Mouse (Mus musculus) C2C12 (cell line): Measurements from ENCODE around the gene Rasl11b. TPM values are rescaled to one million over a fixed set of nuclear protein-coding genes. Genes with fewer than 3 reads are reported as not detected.

Experiments used
- H3K27me3 ChIP-seq: one replicate; pipeline ENCODE4 v1.6.1; 2011; ENCODE audit not compliant: control insufficient read depth, insufficient read depth, insufficient read length
- H3K36me3 ChIP-seq: one replicate; pipeline ENCODE4 v1.6.1; 2011; ENCODE audit not compliant: control insufficient read depth, insufficient read depth
- H3K4me3 ChIP-seq: one replicate; pipeline ENCODE4 v1.5.1; 2011; ENCODE audit warnings: mild to moderate bottlenecking, control low read depth; ENCODE audit not compliant: poor library complexity, insufficient read depth, severe bottlenecking
- H3K79me2 ChIP-seq: one replicate; pipeline ENCODE4 v1.6.1; 2011; ENCODE audit not compliant: control insufficient read depth, insufficient read depth
- H3K79me3 ChIP-seq: one replicate; pipeline ENCODE4 v1.6.1; 2011; ENCODE audit warnings: low read depth, control low read depth
- H3ac ChIP-seq: one replicate; pipeline ENCODE3; 2011; ENCODE audit warnings: low read depth; ENCODE audit not compliant: control insufficient read depth, insufficient read length
- CEBPB ChIP-seq: IDR thresholded peaks from one replicate; pipeline ENCODE4 v1.6.1; 2011; ENCODE audit warnings: low read depth, mild to moderate bottlenecking, control low read depth, moderate library complexity
- FOSL1 ChIP-seq: IDR thresholded peaks from one replicate; pipeline ENCODE4 v1.8.0; 2011; ENCODE audit warnings: mild to moderate bottlenecking, low read length; ENCODE audit not compliant: poor library complexity, insufficient read depth, severe bottlenecking
- MYOD1 ChIP-seq: IDR thresholded peaks from one replicate; pipeline ENCODE4 v1.6.1; 2011; ENCODE audit warnings: low read depth; ENCODE audit not compliant: control insufficient read depth, insufficient read length
- polyA plus RNA-seq: library from polyadenylated mRNA; unstranded; fragments of >200 nt; fragmentation: generic; extraction: Trizol; gene quantifications from one replicate; pipeline ENCODE4 v1.2.1, GENCODE M21; 2012; ENCODE audit warnings: missing spikeins

Rasl11b gene
- polyA plus RNA-seq, 1 experiment: 4.8 TPM

DNA sequence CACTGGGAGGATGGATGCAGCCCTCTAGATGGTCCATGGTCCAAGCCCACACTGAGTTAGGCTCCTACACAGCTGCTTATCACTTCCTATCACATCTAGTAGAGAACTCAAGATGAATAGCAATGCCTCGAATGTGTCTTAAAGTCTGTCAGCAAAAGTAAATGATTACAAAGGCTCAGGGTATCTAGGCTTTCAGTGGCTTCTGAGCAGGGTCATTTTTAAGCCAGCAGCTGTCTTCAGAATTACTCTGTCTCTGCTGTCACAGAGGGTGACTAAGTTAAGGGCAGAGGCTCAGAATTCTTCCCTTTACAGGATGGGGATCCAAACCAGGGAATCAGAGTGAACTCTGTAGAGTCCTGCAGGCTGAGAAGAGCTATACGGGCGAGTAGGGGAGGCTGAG, 51.9 kb downstream of the Rasl11b start:
- no peaks in the 10 kb centered on the region for H3K79me3 ChIP-seq
- no peak overlapping the region for H3K4me3 ChIP-seq
- H3K36me3 ChIP-seq: no peaks in the 10 kb centered on the region
- TF ChIP-seq MYOD1 (peak; percentile 58), FOSL1 (no peak), CEBPB (no peak)
- no peaks in the 10 kb centered on the region for H3K79me2 ChIP-seq
- no peaks in the 10 kb centered on the region for H3K27me3 ChIP-seq
- peak overlapping the region; percentile 35 for H3ac ChIP-seq

Other genes with a start within 250 kb of the Rasl11b start
- gene Usp46, start 126.9 kb upstream of the Rasl11b start, polyA plus RNA-seq: 6.7 TPM